Mouse (Mus musculus) liver, postnatal 0 days (tissue): ENCODE results near the gene Taar8c. TPM values are rescaled to one million over a fixed set of nuclear protein-coding genes. Genes with fewer than 3 reads are reported as not detected.
"Not testable (repeated sequence)": the region's sequence is repeated elsewhere in the genome, so short reads cannot be mapped to it uniquely, and the experiment has no call there.

Experiments used
- ATAC-seq: fragments of 200-750 bp; cut with Nextera tagmentation; 2 replicates; pipeline ENCODE4 v1.8.0; 2017; ENCODE audit warnings: mild to moderate bottlenecking, moderate library complexity
- DNase-seq: peaks from one replicate; pipeline ENCODE4 v3.0.0-alpha.2; 2016
- H3K27ac ChIP-seq: fragments of 300-500 bp; sonication (generic); 2 replicates; pipeline ENCODE4 v1.5.1; 2014; ENCODE audit warnings: antibody characterized with exemption, moderate library complexity, mild to moderate bottlenecking, low read depth
- H3K27me3 ChIP-seq: fragments of 300-500 bp; sonication (generic); 2 replicates; pipeline ENCODE4 v1.6.1; 2014; ENCODE audit warnings: low read length, control low read depth, mixed read lengths; ENCODE audit not compliant: insufficient read depth
- H3K36me3 ChIP-seq: fragments of 300-500 bp; sonication (generic); replicated peaks from 2 replicates; pipeline ENCODE4 v1.6.1; 2014; ENCODE audit warnings: mild to moderate bottlenecking, control low read depth, low read length, moderate library complexity, mixed read lengths; ENCODE audit not compliant: insufficient read depth
- H3K4me1 ChIP-seq: fragments of 300-500 bp; sonication (generic); 2 replicates; pipeline ENCODE4 v1.6.1; 2014; ENCODE audit warnings: antibody characterized with exemption, mild to moderate bottlenecking, control low read depth; ENCODE audit not compliant: insufficient read depth
- H3K4me2 ChIP-seq: fragments of 300-500 bp; sonication (generic); 2 replicates; pipeline ENCODE4 v1.6.1; 2014; ENCODE audit warnings: low read depth, mild to moderate bottlenecking, low read length, moderate library complexity, mixed read lengths
- H3K4me3 ChIP-seq: fragments of 300-500 bp; sonication (generic); 2 replicates; pipeline ENCODE4 v1.5.1; 2014; ENCODE audit warnings: low read depth, low read length
- H3K9ac ChIP-seq: fragments of 300-500 bp; sonication (generic); replicated peaks from 2 replicates; pipeline ENCODE4 v1.6.1; 2014; ENCODE audit warnings: mild to moderate bottlenecking, moderate library complexity
- H3K9me3 ChIP-seq: fragments of 300-500 bp; sonication (generic); 2 replicates; pipeline ENCODE4 v1.6.1; 2016; ENCODE audit warnings: mild to moderate bottlenecking, control low read depth, low read length, mixed read lengths
- CTCF ChIP-seq: sonication (generic); IDR thresholded peaks from 2 replicates; pipeline ENCODE4 v1.5.1; 2016; ENCODE audit warnings: antibody characterized with exemption, low read depth
- EP300 ChIP-seq: IDR thresholded peaks from 2 replicates; pipeline ENCODE4 v1.6.1; 2016; ENCODE audit warnings: antibody characterized with exemption, low read depth, mild to moderate bottlenecking
- WGBS: fragments of 180-500 bp; shearing (Covaris S2); extraction: QIAGEN DNeasy Blood & Tissue Kit; methylation state at CpG from one replicate; pipeline ENCODE4 v1.1.7; 2014; ENCODE audit not compliant: insufficient replicate concordance; 5-methylcytosine and 5-hydroxymethylcytosine counted together
- polyA plus RNA-seq: library from polyadenylated mRNA; unstranded; fragments of >200 nt; fragmentation: Nextera tagmentation; extraction: Ambion mirVana; gene quantifications from 2 replicates; pipeline ENCODE4 v1.2.1, GENCODE M21; 2015

The Taar8c gene
- polyA plus RNA-seq, 1 experiment from 2014 or later, result not detected

DNA sequence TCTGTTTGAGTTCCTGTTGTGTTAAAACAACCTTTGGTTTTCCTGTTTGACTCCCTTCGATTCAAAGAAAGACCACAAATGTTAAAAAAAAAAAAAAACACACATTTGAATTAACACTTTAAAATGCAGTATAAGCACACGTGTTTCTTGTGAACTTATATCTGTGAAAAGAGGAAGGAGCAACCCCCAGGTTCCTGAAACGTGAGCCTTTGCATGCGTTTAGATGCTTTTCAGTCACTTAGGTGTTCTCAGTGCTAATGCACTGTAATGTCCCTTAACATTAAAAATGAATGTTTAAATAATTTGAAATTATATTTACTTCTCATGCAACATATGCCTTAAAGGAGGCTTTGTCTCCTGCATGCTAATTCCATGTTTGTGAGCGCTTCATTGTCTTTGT lies 6.0 kb upstream of the Taar8c start:
- 34% methylated on average over 5 of the region's 5 CpGs for WGBS
- H3K9ac ChIP-seq, result no peak overlapping the region
- no peak overlapping the region for H3K4me2 ChIP-seq
- no peak overlapping the region for H3K27ac ChIP-seq
- no peaks in the 10 kb centered on the region for H3K36me3 ChIP-seq
- no peaks in the 10 kb centered on the region for H3K4me1 ChIP-seq
- TF ChIP-seq CTCF, result no peak
- no peak for TF ChIP-seq EP300
- no peaks in the 10 kb centered on the region for H3K27me3 ChIP-seq
- ATAC-seq (no peak), DNase-seq (no peak)
- H3K4me3 ChIP-seq, result no peak overlapping the region
- H3K9me3 ChIP-seq, result no peaks in the 10 kb centered on the region

DNA sequence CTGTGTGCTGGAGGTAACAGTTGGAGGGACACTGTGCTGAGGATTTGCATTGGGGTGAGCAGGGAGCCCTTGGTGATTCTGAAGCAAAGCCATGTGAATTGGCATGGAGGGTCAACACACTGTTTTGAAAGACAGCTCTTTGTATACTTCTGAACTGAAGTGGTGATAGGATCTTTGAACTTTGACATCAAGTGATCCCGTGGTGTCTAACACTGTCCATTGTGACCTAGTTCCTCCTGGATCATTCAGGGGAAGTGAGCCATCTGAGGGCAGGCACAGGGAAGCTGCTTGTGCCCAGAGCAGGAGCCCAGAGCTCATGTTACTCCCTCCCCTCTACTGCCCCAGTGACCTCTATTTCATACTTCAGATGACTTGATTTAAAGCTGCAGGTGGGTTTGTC lies 1.6 kb upstream of the Taar8c start:
- H3K36me3 ChIP-seq, H3K4me1 ChIP-seq, H3K9me3 ChIP-seq, H3K9ac ChIP-seq, H3K27me3 ChIP-seq, H3K4me2 ChIP-seq, H3K4me3 ChIP-seq, DNase-seq: not testable (repeated sequence)
- ATAC-seq, result peak; percentile 94
- WGBS, result 5% methylated on average over 1 of the region's 1 CpGs
- H3K27ac ChIP-seq, result peak overlapping the region; percentile 22; the same call in 1 of the 2 replicates

DNA sequence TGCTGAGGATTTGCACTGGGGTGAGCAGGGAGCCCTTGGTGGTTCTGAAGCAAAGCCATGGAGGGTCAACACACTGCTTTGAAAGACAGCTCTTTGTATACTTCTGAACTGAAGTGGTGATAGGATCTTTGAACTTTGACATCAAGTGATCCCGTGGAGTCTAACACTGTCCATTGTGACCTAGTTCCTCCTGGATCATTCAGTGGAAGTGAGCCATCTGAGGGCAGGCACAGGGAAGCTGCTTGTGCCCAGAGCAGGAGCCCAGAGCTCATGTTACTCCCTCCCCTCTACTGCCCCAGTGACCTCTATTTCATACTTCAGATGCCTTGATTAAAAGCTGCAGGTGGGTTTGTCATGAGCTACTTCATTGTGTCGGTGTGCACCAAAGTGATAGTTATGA lies 4.7 kb downstream of the Taar8c start:
- 44% methylated on average over 2 of the region's 2 CpGs for WGBS
- not testable (repeated sequence) for H3K27ac ChIP-seq, H3K27me3 ChIP-seq, H3K4me2 ChIP-seq, H3K9me3 ChIP-seq, H3K4me3 ChIP-seq, H3K4me1 ChIP-seq, H3K9ac ChIP-seq, H3K36me3 ChIP-seq, DNase-seq
- ATAC-seq, result peak; percentile 69; the same call in 1 of the 2 replicates

GRCm38 (mm10) chr10:24092194-24092593 lies 9.5 kb downstream of the Taar8c start, which contains the start of gene Taar8b:
Gene Taar8b (minus strand): TSS chr10:24092294.
- Histone ChIP-seq H3K4me3 (no peak within 1 kb of the TSS), H3K27me3 (no peaks in the 10 kb centered on the region), H3K9me3 (no peaks in the 10 kb centered on the region), H3K4me1 (0 out of 2 replicates have a peak, but pooled peaks cover 2% of the 10 kb centered on the region), H3K9ac (no peak within 1 kb of the TSS), H3K27ac (no peak within 1 kb of the TSS), H3K4me2 (no peak within 1 kb of the TSS), H3K36me3 (no peaks in the 10 kb centered on the region)
- TF ChIP-seq CTCF (no peak), EP300 (no peak)
- DNase-seq (no peak), ATAC-seq (no peak)
- WGBS, result 51% methylated on average over 2 of the region's 2 CpGs

GRCm38 (mm10) chr10:24087168-24087567 lies 14.5 kb downstream of the Taar8c start:
- Histone ChIP-seq H3K9ac (no peak overlapping the region), H3K27ac (no peak overlapping the region), H3K4me2 (no peak overlapping the region), H3K4me1 (peaks cover 4% of the 10 kb centered on the region; the same call in 1 of the 2 replicates), H3K27me3 (no peaks in the 10 kb centered on the region), H3K4me3 (no peak overlapping the region), H3K36me3 (no peaks in the 10 kb centered on the region), H3K9me3 (no peaks in the 10 kb centered on the region)
- no peak for TF ChIP-seq EP300
- DNase-seq, result no peak
- peak; percentile 91 for ATAC-seq
- 69% methylated on average over 2 of the region's 2 CpGs for WGBS

DNA sequence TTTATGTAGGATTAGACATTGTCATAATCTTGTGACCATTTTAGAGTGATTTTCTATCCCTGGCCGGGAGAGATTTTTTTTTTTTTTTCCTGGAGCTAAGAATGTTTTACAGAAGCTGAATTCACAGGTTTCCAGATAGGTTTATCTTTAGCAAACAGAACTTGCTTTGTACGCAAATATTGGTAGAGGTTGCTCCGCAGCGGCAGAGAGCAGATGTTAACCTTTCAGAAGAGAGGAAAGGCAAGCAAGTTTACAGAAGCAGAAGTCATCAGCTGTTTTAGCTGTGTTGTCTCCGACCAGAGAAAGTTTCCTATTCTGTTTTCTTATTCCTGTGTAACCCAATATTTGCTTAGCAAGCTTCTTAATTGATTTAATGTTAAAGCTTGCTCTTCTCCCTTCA lies 15.2 kb downstream of the Taar8c start:
- Histone ChIP-seq H3K27me3 (no peaks in the 10 kb centered on the region), H3K27ac (no peak overlapping the region; the same call in 1 of the 2 replicates), H3K4me3 (no peak overlapping the region), H3K36me3 (no peaks in the 10 kb centered on the region), H3K4me2 (no peak overlapping the region), H3K9me3 (no peaks in the 10 kb centered on the region), H3K9ac (no peak overlapping the region), H3K4me1 (peaks cover 4% of the 10 kb centered on the region; the same call in 1 of the 2 replicates)
- no peak for TF ChIP-seq CTCF
- no peak for TF ChIP-seq EP300
- DNase-seq, result no peak
- WGBS, result 43% methylated on average over 5 of the region's 5 CpGs
- peak; percentile 60 for ATAC-seq

DNA sequence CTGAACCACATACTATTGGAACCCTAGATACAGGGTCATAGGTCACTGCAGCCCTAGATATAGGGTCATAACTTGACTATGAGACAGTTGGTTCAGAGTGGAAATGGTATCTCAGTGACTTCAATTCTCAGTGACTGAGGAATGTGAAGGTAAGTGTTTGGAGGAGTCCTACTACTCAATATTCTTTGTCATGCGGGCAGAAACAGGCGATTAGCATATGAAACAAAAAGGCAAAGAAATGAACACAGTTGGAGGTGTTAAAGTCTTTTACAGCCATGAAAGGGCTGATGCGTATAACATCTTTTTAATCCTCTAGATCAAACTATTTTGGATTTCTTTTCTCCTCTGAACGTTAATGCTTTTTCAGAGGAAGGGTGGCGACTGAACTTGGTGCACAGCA lies 15.8 kb downstream of the Taar8c start:
- 69% methylated on average over 5 of the region's 5 CpGs for WGBS
- Histone ChIP-seq H3K36me3 (no peaks in the 10 kb centered on the region), H3K9ac (no peak overlapping the region), H3K4me2 (no peak overlapping the region), H3K9me3 (no peaks in the 10 kb centered on the region), H3K4me3 (no peak overlapping the region), H3K27ac (no peak overlapping the region; the same call in 1 of the 2 replicates), H3K27me3 (no peaks in the 10 kb centered on the region), H3K4me1 (peaks cover 4% of the 10 kb centered on the region; the same call in 1 of the 2 replicates)
- DNase-seq (no peak), ATAC-seq (no peak)
- TF ChIP-seq CTCF (no peak), EP300 (no peak)
